Mouse (Mus musculus): ENCODE measurements around the gene Spata20.

DNA sequence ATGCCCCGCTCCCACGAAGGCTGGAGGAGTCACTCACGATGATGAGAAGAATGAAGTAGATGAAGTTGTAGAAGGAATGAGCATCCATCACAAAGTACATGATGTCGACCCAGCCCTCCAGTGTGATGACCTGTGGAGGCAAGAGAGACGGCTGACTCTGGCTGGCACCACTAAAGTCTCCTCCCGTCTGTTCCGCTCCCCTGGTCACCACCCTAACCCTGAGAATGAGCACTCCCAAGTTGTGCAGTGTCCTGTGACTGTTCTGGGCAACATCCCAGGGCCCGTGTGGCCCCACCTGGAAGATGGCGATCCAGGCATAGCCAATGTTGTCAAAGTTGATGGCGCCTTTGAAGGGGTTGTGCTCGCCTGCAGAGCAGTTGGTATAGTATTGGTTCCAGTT lies 24.1 kb downstream of the Spata20 start:
- TF ChIP-seq CTCF (IDR thresholded peaks at IDR 0.05; ENCODE audit: extremely low read depth, insufficient read depth, low read length) (no peak), POLR2A (IDR thresholded peaks at IDR 0.05; ENCODE audit: extremely low read depth, insufficient read depth, low read length) (no peak)

All from cortical plate, adult 2 months (tissue).